Mouse (Mus musculus): ENCODE measurements around the gene Zwint. TPM values are rescaled to one million over a fixed set of nuclear protein-coding genes. Genes with fewer than 3 reads are reported as not detected.

The Zwint gene
- polyA plus RNA-seq (2012; rRNA removed) = 112 and 123 TPM in 2 replicates

DNA sequence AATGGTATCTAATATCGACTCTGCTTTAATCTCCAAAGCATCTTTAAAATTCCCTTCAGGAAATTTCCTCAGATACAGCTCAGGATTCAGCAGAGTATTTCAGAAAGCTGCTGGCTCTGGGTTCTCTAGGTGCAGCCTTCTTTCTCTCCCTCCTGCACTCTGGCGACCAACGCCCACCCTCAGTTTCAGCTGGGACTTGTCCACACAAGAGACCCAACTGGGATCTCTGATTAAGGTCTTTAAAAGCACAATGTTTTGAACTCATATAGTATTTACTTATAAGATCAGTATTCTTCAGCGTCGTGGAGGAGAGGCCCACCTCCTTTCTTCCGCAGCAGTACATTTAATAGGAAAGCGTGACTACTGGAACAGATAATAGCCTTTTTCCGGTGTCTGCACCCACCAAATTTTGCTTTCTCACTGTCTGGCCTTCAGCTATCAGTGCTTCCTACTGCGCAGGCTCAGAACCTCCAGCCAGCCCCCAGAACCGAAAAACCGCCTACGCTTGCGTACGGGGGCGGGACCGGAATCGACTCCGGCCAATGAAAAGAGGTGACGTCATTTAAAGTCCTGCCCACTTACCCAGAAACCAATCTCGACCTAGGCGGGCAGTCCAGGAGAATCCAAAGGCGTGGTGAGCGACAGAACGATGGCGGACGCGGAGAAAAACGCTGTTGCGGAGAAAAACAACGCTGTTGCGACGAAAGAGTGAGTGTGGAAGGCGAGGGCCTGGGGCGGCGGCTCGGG lies at the start of gene Zwint:
Zwint (plus strand) TSS at position 576 of the 747 bp plus-strand sequence.
- peak; percentile 74 for DNase-seq (ENCODE audit: low read depth)

DNA sequence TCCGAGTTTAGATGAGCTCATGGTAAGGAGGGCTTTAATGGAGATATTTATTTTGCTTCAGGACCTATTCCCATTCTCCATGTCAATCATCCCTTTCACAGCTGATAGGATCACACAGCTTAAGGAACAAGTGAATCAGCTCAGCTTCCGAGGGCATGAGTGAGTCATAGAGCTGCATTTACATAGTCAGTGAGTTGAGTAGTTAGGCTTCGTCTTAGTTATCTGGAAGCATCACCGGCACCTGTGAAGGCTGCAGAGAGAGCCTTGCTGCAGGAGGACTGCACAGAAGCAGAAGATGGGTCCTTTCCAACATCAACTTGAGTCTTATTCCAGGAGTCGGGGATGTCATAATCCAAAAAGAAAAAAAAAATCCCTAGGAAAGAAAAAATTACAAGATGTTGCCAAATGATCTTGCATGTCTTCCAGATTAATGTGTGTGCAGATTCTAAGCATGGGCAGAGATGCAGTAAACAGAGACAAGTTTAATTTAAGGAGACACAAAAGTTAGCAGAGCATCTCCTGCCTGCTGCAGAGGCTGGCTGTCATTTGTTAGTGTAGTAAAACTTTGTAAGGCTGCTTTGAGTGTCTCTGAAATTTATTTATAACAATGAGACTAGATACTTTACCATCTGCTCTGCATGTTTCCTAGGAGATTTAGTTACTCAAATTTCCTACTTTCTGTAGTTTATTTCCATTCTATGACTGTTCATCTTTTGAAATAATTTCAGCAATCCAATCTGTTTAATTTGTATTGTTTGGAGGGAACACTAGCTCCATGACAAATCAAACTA lies 41.3 kb upstream of the Zwint start:
- DNase-seq (ENCODE audit: low read depth) = no peak

GRCm38 (mm10) chr10:72616153-72616552 lies 38.5 kb upstream of the Zwint start:
- DNase-seq (ENCODE audit: low read depth) = peak; percentile 36

- DNase-seq (ENCODE audit: low read depth) = no peak
Measured at GRCm38 (mm10) chr10:72620527-72620926, 34.1 kb upstream of the Zwint start.

DNA sequence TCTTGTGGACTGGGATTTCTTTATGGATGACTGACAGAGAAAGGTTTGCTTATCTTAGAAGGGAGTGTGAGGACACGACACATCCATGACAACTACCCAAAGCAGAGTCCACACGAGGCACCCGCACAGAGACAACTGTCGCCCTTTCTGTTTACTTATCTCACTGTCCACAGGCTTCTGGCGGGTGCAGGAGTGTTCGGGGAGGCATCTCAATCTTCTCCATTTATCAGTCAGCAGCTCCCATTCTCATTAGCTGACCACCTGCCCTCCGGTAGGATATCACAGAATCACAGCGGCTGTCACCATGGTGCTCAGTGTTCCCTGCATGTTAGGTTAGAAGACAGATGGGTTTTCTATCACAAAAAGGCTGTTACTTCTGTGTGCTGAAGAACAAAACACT lies 31.1 kb upstream of the Zwint start:
- no peak for DNase-seq (ENCODE audit: low read depth)

DNA sequence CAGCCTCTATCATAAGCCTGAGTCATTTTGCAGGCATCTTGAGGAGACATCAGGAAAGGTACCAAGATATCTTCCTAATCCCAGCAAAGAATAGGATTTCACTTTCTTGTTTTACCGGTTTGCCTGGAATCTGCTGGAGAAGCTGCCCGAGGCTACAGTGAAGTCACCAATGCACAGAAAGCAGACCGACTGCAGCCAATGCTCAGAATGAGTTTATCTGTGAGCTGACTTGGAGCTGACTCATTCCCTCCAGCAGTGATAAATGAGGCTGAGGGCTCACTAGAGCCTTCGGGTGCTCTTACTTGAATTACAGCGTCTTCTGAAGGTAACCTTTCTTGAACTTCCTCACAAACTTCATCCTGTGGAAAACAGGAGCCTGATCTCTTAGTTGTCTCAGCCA lies 20.5 kb upstream of the Zwint start:
- peak; percentile 82 for DNase-seq (ENCODE audit: low read depth)

DNA sequence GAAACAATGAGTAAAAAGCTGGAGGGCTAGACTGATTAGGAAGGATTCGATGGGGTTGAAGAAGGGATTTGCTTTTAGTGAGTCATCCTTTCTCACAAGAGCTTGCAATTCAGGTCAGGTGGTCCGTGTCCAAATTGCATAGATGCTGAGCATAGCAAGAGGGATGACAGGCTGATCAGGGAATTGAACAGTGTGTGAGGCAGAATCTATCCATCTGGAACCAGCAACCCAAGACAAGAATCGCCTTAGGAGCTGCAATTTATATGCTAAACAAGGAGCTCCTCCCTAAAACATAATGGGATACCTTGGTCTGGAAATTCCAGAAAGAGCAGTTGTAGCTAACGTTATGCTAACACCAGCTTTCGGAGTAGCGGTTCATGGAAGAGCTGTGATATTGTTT lies 3.8 kb upstream of the Zwint start:
- no peak for DNase-seq (ENCODE audit: low read depth)

DNA sequence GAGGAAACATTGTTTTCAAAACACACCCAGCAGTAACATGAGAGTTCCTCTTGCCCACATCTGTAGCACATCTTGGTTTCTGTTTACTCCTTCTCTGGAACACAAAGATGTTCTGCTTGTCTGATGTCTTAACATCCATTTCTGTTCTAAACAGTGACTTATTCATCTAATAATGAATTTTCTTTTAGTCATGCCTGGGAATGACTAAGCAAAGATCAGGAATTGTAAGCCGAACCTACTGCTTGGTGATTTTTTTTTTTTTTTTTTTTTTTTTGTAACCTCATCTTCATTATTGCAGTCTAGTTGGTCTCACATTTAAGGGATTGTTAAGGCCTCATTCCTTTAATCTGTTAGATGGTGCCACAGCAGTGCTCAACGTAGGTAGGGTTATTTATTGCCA lies 848 bp upstream of the Zwint start:
- no peak for DNase-seq (ENCODE audit: low read depth)

GRCm38 (mm10) chr10:72655017-72655509 lies 418 bp downstream of the Zwint start:
- DNase-seq (ENCODE audit: low read depth) = peak; percentile 10

- no peak for DNase-seq (ENCODE audit: low read depth)
Measured at GRCm38 (mm10) chr10:72659198-72659597, 4.6 kb downstream of the Zwint start.

DNA sequence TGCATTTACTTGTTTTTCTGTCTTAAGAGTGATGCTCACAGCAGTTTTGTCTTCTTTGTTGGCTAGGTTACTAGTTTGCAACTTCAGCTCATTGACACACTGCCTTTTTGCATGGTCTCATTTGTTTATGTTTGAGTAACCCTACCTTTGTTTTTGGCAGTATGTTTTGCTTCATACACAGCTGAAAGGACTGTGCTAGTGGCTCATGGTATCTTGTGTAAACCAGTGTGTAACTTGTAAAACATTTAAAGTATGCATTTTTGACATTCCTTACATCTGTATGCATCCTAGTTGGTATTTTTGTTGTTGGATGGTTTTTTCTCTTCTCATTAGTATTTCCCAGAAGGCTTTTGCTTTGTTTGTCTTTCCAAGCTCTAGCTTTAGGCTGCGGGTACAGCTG lies 5.7 kb downstream of the Zwint start:
- no peak for DNase-seq (ENCODE audit: low read depth)

DNA sequence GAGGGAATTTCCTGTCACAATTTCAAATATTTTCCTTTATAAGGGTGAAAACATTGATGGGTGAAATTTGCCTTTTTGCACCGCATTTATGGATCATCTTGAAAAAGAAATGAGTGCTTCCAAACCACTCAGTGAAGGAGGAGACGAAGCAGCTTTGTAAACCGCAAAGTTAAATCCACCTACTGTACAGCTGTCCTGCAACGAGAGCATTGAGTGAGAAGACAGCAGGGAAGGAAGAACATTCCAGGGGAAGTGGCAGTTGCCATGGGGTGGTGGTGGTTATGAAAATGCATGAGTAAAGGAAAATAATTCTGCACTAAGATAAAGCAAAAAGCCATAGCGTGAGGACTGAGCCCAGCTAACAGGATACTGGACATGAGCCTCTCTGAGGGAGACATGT lies 13.2 kb downstream of the Zwint start:
- no peak for DNase-seq (ENCODE audit: low read depth)

- DNase-seq (ENCODE audit: low read depth) = no peak
Measured at GRCm38 (mm10) chr10:72669086-72669485, 14.4 kb downstream of the Zwint start.

- DNase-seq (ENCODE audit: low read depth) = no peak
Measured at GRCm38 (mm10) chr10:72675971-72676370, 21.3 kb downstream of the Zwint start.

DNA sequence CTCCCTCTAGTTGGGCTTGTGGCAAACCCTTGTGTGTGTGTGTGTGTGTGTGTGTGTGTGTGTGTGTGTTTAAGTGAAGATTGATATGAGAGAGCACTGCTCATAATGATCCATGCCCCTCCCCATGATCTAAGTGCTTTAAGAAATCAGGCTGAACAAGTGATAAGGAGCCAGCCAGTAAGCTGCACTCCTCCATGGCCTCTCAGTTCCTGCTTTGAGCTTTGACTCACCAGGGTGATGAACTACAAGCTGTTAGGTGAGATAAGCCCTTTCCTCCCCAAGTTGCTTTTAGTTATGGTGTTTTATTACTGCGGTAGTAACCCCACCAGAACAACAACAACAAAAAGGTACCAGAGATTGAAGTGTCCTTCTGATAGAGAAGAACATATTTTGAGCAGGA lies 21.9 kb downstream of the Zwint start:
- no peak for DNase-seq (ENCODE audit: low read depth)

GRCm38 (mm10) chr10:72679086-72679485 lies 24.4 kb downstream of the Zwint start:
- no peak for DNase-seq (ENCODE audit: low read depth)

GRCm38 (mm10) chr10:72701092-72701491 lies 46.4 kb downstream of the Zwint start:
- DNase-seq (ENCODE audit: low read depth) = no peak

GRCm38 (mm10) chr10:72713754-72714153 lies 59.1 kb downstream of the Zwint start:
- DNase-seq (ENCODE audit: low read depth) = no peak
